Mouse (Mus musculus) stomach, postnatal 0 days (tissue): Measurements from ENCODE around the gene Dnah8. TPM values are rescaled to one million over a fixed set of nuclear protein-coding genes. Genes with fewer than 3 reads are reported as not detected.

Experiments used
- ATAC-seq: fragments of 200-750 bp; cut with Nextera tagmentation; 2 replicates; pipeline ENCODE4 v1.8.0; 2017; ENCODE audit not compliant: low FRiP score, low TSS enrichment
- DNase-seq: peaks from one replicate; pipeline ENCODE4 v3.0.0-alpha.2; 2016; ENCODE audit warnings: low spot score
- H3K27ac ChIP-seq: fragments of 300-500 bp; sonication (generic); replicated peaks from 2 replicates; pipeline ENCODE4 v1.5.1; 2014; ENCODE audit warnings: mild to moderate bottlenecking, control low read depth
- H3K27me3 ChIP-seq: fragments of 300-500 bp; sonication (generic); 2 replicates; pipeline ENCODE4 v1.6.1; 2014; ENCODE audit warnings: low read length; ENCODE audit not compliant: control insufficient read depth, insufficient read depth
- H3K36me3 ChIP-seq: fragments of 300-500 bp; sonication (generic); 2 replicates; pipeline ENCODE4 v1.6.1; 2014; ENCODE audit warnings: low read length, mixed read lengths; ENCODE audit not compliant: control insufficient read depth, insufficient read depth
- H3K4me1 ChIP-seq: fragments of 300-500 bp; sonication (generic); replicated peaks from 2 replicates; pipeline ENCODE4 v1.6.1; 2014; ENCODE audit warnings: antibody characterized with exemption; ENCODE audit not compliant: control insufficient read depth, insufficient read depth
- H3K4me2 ChIP-seq: fragments of 300-500 bp; sonication (generic); replicated peaks from 2 replicates; pipeline ENCODE4 v1.6.1; 2014; ENCODE audit warnings: low read depth, mild to moderate bottlenecking, control low read depth, moderate library complexity
- H3K4me3 ChIP-seq: fragments of 300-500 bp; sonication (generic); 2 replicates; pipeline ENCODE4 v1.5.1; 2014; ENCODE audit warnings: low read depth, low read length, control low read depth
- H3K9ac ChIP-seq: fragments of 300-500 bp; sonication (generic); 2 replicates; pipeline ENCODE4 v1.6.1; 2014; ENCODE audit warnings: mild to moderate bottlenecking, low read length, control low read depth, mixed read lengths
- H3K9me3 ChIP-seq: fragments of 300-500 bp; sonication (generic); 2 replicates; pipeline ENCODE4 v1.6.1; 2016; ENCODE audit warnings: low read length; ENCODE audit not compliant: control insufficient read depth
- CTCF ChIP-seq: IDR thresholded peaks from 2 replicates; pipeline ENCODE4 v1.5.1; 2016; ENCODE audit warnings: antibody characterized with exemption, low read depth, mild to moderate bottlenecking, moderate library complexity
- EP300 ChIP-seq: optimal IDR thresholded peaks from 2 replicates; pipeline ENCODE3; 2016; ENCODE audit warnings: antibody characterized with exemption
- WGBS: fragments of 180-500 bp; shearing (Covaris S2); extraction: QIAGEN DNeasy Blood & Tissue Kit; methylation state at CpG from one replicate; pipeline ENCODE4 v1.1.7; 2014; 5-methylcytosine and 5-hydroxymethylcytosine counted together
- polyA plus RNA-seq: library from polyadenylated mRNA; unstranded; fragments of >200 nt; fragmentation: Nextera tagmentation; extraction: Ambion mirVana; gene quantifications from 2 replicates; pipeline ENCODE4 v1.2.1, GENCODE M21; 2015

The Dnah8 gene
- polyA plus RNA-seq, 1 experiment from 2014 or later: 0.92 TPM

DNA sequence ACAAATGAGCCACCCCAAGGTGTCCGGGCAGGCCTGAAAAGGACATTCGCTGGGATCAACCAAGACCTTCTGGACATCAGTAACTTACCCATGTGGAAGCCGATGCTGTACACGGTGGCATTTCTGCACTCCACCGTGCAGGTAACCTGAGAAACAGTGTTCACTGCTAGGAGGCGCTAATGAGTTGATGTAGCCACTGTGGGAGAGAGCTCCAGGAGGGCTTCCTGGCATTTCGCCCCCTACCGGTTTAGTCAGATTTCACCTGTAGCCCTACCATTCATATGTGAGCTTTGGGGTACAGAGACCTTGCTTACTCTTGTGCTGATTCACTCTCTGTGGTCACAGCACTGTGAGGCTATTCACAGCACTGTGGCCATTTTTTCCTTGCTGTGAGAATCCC is 195.0 kb downstream of the Dnah8 start:
- Histone ChIP-seq H3K9me3 (no peaks in the 10 kb centered on the region), H3K36me3 (no peaks in the 10 kb centered on the region), H3K4me2 (no peak overlapping the region), H3K27me3 (no peaks in the 10 kb centered on the region), H3K4me1 (no peaks in the 10 kb centered on the region), H3K4me3 (no peak overlapping the region), H3K27ac (no peak overlapping the region), H3K9ac (no peak overlapping the region)
- TF ChIP-seq CTCF (peak; percentile 11; the same call in 1 of the 2 replicates), EP300 (no peak)
- 91% methylated on average over 8 of the region's 8 CpGs for WGBS
- no peak for DNase-seq
- no peak for ATAC-seq

DNA sequence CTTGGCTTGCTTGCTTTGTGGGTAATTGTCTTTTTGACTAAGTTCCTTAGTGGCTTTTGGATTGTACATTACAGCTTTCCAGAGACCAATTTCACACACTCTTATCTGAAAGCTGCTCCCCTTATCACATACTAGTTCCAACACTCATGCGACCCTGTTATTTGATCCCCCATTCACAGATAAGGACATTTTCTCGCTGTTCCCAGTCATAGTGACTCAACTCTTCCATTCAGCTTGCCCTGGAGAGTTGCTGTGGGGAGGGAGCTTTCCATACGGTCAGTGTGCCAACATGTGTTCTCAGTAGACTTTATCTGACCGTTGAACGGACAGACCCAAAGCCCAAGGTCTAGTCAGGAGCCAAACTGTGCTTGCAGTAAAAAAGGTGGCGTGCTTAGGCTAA is 197.0 kb downstream of the Dnah8 start:
- Histone ChIP-seq H3K9me3 (no peaks in the 10 kb centered on the region), H3K4me2 (no peak overlapping the region), H3K4me3 (no peak overlapping the region), H3K27me3 (no peaks in the 10 kb centered on the region), H3K9ac (no peak overlapping the region), H3K36me3 (no peaks in the 10 kb centered on the region), H3K4me1 (no peaks in the 10 kb centered on the region), H3K27ac (no peak overlapping the region)
- WGBS: 46% methylated on average over 6 of the region's 6 CpGs
- peak; percentile 59; the same call in 1 of the 2 replicates for ATAC-seq
- DNase-seq: peak; percentile 51
- TF ChIP-seq CTCF: no peak
- TF ChIP-seq EP300: no peak

DNA sequence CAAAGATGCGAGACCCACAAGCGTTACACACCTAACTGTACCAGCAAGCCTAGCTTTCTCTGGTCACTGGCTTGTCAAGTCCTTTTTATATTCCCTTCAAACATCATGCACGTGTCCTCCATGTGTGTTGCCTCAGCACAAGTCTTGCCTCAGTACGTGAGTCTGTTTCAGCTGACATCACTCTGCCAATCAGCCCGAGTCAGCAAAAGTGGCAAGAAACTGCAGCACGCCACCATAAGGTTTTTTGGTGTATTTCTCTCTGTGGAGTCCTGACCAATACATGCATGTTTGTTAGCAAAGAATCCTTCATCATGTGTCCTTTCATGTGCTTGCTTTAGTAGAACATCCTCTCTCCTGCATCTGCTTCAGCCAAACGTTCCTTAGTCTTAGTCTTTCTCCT is 200.3 kb downstream of the Dnah8 start:
- no peak overlapping the region for H3K9ac ChIP-seq
- H3K27ac ChIP-seq: no peak overlapping the region
- WGBS: 89% methylated on average over 7 of the region's 7 CpGs
- DNase-seq (no peak), ATAC-seq (no peak)
- TF ChIP-seq CTCF: no peak
- TF ChIP-seq EP300: no peak
- H3K36me3 ChIP-seq: no peaks in the 10 kb centered on the region
- H3K9me3 ChIP-seq: no peaks in the 10 kb centered on the region
- H3K4me2 ChIP-seq: no peak overlapping the region
- H3K27me3 ChIP-seq: no peaks in the 10 kb centered on the region
- no peak overlapping the region for H3K4me3 ChIP-seq
- no peaks in the 10 kb centered on the region for H3K4me1 ChIP-seq

DNA sequence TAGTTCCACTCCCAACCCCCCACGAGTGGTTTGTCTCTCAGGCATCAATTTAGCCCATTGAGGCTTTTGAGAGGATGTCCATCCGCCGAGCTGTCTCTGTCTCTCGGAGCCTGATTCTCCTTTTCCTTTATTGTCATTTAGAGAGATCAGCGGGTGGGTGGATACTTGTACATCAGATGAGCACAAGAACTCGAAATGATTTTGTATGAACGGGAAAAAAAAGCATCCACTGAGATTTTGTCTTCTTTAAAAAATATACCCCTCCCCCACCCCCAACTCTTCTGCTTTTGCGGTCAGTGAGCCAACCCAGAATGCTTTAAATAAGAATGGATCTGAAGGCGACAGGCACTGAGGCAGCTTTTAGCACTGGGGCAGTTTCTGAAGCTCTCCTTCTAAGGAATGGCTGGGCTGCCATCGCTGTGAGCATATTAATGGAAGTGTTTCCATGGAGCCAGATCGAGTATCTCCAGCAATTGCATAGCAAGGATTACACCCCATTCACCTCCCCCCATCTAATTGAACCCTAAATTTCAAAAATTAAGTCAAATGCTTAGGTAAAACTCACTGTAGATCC is 201.7 kb downstream of the Dnah8 start:
- Histone ChIP-seq H3K4me3 (no peak overlapping the region), H3K9me3 (no peaks in the 10 kb centered on the region), H3K36me3 (no peaks in the 10 kb centered on the region), H3K27ac (no peak overlapping the region), H3K4me2 (no peak overlapping the region), H3K9ac (no peak overlapping the region), H3K27me3 (no peaks in the 10 kb centered on the region), H3K4me1 (no peaks in the 10 kb centered on the region)
- 71% methylated on average over 11 of the region's 11 CpGs for WGBS
- TF ChIP-seq CTCF: no peak
- no peak for TF ChIP-seq EP300
- DNase-seq (no peak), ATAC-seq (no peak)

DNA sequence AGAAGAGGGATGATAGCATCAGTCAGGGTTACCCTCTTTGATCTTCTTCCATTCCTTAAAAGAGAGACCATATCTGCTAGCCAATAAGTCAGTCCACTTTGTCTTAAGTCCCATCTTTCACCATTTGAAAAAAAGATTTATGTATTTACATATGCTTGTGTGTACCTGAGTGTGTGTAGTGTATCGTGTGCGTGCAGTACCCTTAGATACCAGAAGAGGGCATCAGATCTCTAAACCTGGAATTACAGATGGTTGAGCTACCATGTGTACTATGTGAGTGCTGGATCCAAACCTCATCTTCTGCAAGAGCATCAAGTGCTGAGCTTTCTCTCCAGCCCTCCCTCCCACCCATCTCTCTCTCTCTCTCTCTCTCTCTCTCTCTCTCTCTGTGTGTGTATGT is 207.0 kb downstream of the Dnah8 start:
- H3K4me2 ChIP-seq: no peak overlapping the region
- no peaks in the 10 kb centered on the region for H3K9me3 ChIP-seq
- no peak overlapping the region for H3K4me3 ChIP-seq
- 0 out of 2 replicates have a peak, but pooled peaks have one; percentile 3 for TF ChIP-seq CTCF
- no peak for TF ChIP-seq EP300
- H3K4me1 ChIP-seq: no peaks in the 10 kb centered on the region
- no peaks in the 10 kb centered on the region for H3K36me3 ChIP-seq
- H3K9ac ChIP-seq: no peak overlapping the region
- 96% methylated on average over 2 of the region's 2 CpGs for WGBS
- ATAC-seq (no peak), DNase-seq (no peak)
- no peak overlapping the region for H3K27ac ChIP-seq
- no peaks in the 10 kb centered on the region for H3K27me3 ChIP-seq

DNA sequence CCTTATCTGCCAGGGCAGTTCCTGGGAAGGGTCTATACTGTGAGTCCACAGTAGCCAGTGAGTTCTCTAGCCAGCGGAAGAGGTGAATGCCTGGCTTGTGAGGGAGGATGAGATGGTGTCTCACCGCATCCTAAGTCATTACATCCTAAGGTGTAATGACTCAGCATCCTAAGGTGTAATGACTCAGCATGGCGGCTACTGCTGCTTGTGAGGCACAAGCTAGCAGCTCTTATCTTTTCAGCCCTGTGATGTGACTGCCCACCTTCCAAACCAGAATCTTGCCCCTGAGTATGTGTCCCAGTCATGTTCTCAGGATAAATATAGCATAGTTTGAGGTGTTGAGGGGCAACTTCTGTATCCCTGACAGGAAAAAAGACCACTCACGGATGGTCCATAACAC is 211.3 kb downstream of the Dnah8 start:
- Histone ChIP-seq H3K4me2 (no peak overlapping the region), H3K27ac (no peak overlapping the region), H3K4me3 (no peak overlapping the region), H3K27me3 (no peaks in the 10 kb centered on the region), H3K9me3 (no peaks in the 10 kb centered on the region), H3K36me3 (no peaks in the 10 kb centered on the region), H3K4me1 (no peaks in the 10 kb centered on the region), H3K9ac (no peak overlapping the region)
- WGBS: 88% methylated on average over 4 of the region's 4 CpGs
- ATAC-seq (no peak), DNase-seq (no peak)
- TF ChIP-seq CTCF (no peak), EP300 (no peak)
